Mouse (Mus musculus) brown adipose tissue, adult 24 weeks (tissue): Measurements from ENCODE around the gene Tmem89. TPM values are rescaled to one million over a fixed set of nuclear protein-coding genes. Genes with fewer than 3 reads are reported as not detected.

ENCODE experiments used
- H3K27ac ChIP-seq: fragments of 200-500 bp; replicated peaks from 2 replicates; pipeline ENCODE4 v1.5.1; 2012; ENCODE audit warnings: low read depth, mild to moderate bottlenecking, low read length
- H3K4me1 ChIP-seq: fragments of 200-500 bp; 2 replicates; pipeline ENCODE4 v1.6.1; 2012; ENCODE audit warnings: low read length, mixed read lengths; ENCODE audit not compliant: control insufficient read depth, insufficient read depth, insufficient read length
- H3K4me3 ChIP-seq: fragments of 200-500 bp; 2 replicates; pipeline ENCODE4 v1.5.1; 2012; ENCODE audit warnings: low read depth, mild to moderate bottlenecking, low read length, moderate library complexity; ENCODE audit not compliant: insufficient read depth
- polyA plus RNA-seq: library from polyadenylated mRNA; stranded (reverse); fragments of >200 nt; gene quantifications from 2 replicates; pipeline ENCODE4 v1.2.4, GENCODE M21; 2012; ENCODE audit not compliant: missing spikeins, insufficient read depth, insufficient read length

Gene Tmem89
- polyA plus RNA-seq, 1 experiment: not detected

DNA sequence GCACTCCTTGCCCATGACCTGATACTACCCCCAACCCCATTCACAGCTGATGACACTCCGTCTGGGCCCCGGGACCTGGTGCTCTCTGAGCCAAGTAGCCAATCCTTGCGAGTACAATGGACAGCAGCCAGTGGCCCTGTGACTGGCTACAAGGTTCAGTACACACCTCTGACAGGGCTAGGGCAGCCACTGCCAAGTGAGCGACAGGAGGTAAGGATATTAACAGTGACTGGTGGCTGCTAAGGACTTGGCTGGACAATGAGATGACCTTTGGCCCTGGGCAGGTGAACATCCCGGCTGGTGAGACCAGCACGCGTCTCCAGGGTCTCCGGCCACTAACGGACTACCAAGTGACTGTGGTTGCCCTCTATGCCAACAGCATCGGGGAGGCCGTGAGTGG is 41.4 kb downstream of the Tmem89 start:
- no peaks in the 10 kb centered on the region; the same call in 1 of the 2 replicates for H3K4me1 ChIP-seq
- no peak overlapping the region for H3K27ac ChIP-seq
- H3K4me3 ChIP-seq: no peak overlapping the region

DNA sequence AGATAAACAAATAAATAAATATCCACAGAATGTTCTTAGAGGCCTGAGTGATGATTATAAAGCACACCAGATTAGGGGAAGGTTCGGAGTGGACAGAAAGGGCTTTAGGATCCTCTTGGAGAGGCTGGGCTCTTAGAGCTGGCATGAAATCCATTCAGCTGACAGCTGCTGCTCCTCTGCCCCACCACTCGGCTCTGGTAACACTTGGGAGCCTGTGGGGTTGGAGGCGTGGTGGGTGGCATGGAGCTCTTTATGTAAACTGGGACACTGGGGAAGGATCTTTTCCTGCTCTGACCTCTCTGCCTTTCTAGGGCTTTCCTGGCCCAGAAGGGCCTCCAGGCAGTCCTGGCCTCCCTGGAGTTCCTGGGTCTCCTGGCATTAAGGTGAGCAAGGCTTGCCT is 49.2 kb downstream of the Tmem89 start:
- H3K27ac ChIP-seq: no peak overlapping the region
- no peaks in the 10 kb centered on the region for H3K4me1 ChIP-seq
- H3K4me3 ChIP-seq: no peak overlapping the region

GRCm38 (mm10) chr9:108964338-108964737 is 49.9 kb downstream of the Tmem89 start:
- no peaks in the 10 kb centered on the region for H3K4me1 ChIP-seq
- H3K27ac ChIP-seq: no peak overlapping the region
- H3K4me3 ChIP-seq: no peak overlapping the region

Other genes with a start within 250 kb of the Tmem89 start
- 12.4 and 20.8 TPM in 2 replicates for gene Prkar2a, start 225.3 kb upstream of the Tmem89 start, polyA plus RNA-seq
- gene Ip6k2, start 130.8 kb upstream of the Tmem89 start, polyA plus RNA-seq: 14.0 and 16.2 TPM in 2 replicates
- 3.9 and 6.4 TPM in 2 replicates for gene Nckipsd, start 106.3 kb upstream of the Tmem89 start, polyA plus RNA-seq
- not detected in 2 replicates for gene Celsr3, start 88.3 kb upstream of the Tmem89 start, polyA plus RNA-seq
- gene Slc26a6, start 61.3 kb upstream of the Tmem89 start, polyA plus RNA-seq: 4.4 and 7.5 TPM in 2 replicates
- gene Uqcrc1, start 22.0 kb downstream of the Tmem89 start, polyA plus RNA-seq: 1,481 and 1,573 TPM in 2 replicates
- gene Col7a1, start 39.0 kb downstream of the Tmem89 start, polyA plus RNA-seq: 0.21 and 1.1 TPM in 2 replicates
- not detected in 2 replicates for gene Ucn2, start 71.4 kb downstream of the Tmem89 start, polyA plus RNA-seq
- 3.4 and 3.8 TPM in 2 replicates for gene Pfkfb4, start 77.2 kb downstream of the Tmem89 start, polyA plus RNA-seq
- gene Shisa5, start 123.9 kb downstream of the Tmem89 start, polyA plus RNA-seq: 30.4 and 48.6 TPM in 2 replicates
- gene Trex1, start 145.1 kb downstream of the Tmem89 start, polyA plus RNA-seq: 6.6 and 16.6 TPM in 2 replicates
- 3.6 and 4.8 TPM in 2 replicates for gene Atrip, start 159.5 kb downstream of the Tmem89 start, polyA plus RNA-seq
- 10.8 and 14.4 TPM in 2 replicates for gene Ccdc51, start 167.9 kb downstream of the Tmem89 start, polyA plus RNA-seq
- 232 and 572 TPM in 2 replicates for gene Tma7, start 168.0 kb downstream of the Tmem89 start, polyA plus RNA-seq
- gene Plxnb1, start 180.8 kb downstream of the Tmem89 start, polyA plus RNA-seq: not detected in 2 replicates
- gene Fbxw21, start 247.4 kb downstream of the Tmem89 start, polyA plus RNA-seq: not detected in 2 replicates